Mouse (Mus musculus): ENCODE measurements around the gene Plekhg6.
A peak's percentile ranks its signal among the peaks of the same experiment; 100 is the strongest.

Plekhg6 gene

DNA sequence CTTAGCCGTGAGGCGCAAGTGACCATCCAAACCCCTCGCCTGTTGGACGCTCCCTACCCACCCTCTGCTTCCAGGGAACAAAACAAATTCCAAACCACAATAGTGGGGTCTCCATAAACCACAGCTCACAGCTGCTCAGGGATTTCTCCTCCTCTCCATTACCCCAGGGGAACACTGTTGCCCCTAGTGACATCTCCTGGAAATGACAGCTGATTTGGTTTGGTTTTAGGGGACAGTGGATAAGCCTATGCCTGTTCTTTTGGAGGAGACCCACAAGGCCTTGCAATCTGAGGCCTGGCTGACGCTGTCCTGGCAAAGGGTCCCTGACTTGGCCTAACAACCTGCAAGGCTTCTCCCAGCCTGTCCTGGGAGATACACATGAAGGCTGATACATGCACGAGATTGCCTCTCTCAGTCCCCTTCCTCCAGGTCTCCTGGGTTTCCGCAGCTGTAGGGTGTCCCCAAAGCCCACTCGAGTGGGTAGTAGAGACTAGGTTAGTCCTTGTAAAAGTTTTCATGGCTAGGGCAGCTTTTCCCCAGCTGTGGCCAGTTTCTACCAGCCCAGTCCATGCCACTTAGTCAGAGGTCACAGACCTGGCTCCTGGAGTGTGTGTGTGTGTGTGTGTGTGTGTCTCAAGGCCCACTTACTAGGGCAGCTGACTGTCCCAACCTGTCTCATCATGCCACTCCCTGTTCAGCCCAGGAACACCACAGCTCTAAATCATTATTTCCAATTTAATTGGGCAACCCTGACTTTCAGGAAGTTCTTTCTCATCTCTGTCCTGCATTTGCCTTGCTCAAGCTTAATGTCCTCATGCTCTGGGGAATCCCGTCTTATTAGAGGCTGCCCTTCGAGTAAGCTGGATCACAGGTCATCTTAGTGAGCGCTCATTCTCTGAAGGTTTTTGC is 4.7 kb upstream of the Plekhg6 start:
- DNase-seq: peak; percentile 31 to 34

DNA sequence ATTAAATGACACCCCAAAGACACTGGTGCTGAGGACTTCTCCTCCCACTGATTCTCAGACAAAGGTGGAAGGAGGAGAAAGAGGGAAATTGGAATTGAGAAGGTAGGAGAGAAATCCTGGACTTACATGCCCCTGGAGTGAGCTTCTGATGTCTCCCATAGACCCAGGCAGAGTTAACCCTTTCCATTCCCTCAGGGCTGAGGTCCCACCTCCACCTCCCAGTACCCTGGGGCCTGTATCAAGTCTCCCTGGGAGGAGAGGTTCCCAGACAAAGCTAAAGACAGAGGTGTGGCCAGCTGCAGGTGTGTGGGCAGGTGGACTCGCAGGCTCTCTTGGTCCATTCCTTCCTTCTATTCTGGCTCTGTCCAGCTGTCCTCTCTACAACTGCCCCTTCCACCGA is 1.4 kb upstream of the Plekhg6 start:
- DNase-seq: no peak

DNA sequence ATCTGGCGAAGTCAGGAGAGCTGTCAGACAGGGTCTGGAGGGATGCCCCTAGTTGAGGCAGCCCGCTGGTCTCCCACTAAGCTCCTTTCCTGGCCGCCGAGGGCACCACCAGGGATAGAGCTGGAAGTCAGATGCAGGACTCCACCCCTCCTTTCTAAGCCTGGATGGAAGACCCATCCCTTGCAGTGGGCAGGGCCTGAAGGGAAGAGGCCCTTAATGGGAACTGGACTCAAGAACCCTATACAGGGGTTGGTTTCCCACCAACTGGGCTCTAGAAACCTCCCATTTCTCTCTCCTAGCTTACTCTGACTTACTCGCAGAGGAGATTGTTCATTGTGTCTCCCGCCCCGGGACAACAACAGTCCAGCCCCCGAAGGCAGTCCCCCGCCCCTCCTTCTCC is 812 bp downstream of the Plekhg6 start:
- DNase-seq: no peak

DNA sequence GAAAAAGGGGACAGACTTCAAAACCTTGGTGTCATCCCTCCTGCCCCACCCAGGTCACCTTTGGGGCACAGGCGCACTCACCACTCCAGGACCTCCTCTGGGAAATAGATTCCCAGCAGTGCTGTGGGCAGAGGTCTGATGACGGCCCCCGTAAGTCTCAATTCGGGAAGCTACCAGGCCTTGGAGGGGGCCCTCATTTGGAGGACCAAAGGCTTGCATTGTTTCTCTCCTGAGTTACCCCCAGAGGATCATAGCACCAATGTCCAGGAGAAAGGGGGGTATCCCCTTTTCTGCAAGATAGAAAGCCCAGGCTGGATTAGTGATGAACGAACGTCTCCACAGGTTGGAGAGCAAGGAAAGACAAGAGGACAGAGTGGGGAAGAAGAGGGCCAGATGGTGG is 2.0 kb downstream of the Plekhg6 start:
- no peak for DNase-seq

DNA sequence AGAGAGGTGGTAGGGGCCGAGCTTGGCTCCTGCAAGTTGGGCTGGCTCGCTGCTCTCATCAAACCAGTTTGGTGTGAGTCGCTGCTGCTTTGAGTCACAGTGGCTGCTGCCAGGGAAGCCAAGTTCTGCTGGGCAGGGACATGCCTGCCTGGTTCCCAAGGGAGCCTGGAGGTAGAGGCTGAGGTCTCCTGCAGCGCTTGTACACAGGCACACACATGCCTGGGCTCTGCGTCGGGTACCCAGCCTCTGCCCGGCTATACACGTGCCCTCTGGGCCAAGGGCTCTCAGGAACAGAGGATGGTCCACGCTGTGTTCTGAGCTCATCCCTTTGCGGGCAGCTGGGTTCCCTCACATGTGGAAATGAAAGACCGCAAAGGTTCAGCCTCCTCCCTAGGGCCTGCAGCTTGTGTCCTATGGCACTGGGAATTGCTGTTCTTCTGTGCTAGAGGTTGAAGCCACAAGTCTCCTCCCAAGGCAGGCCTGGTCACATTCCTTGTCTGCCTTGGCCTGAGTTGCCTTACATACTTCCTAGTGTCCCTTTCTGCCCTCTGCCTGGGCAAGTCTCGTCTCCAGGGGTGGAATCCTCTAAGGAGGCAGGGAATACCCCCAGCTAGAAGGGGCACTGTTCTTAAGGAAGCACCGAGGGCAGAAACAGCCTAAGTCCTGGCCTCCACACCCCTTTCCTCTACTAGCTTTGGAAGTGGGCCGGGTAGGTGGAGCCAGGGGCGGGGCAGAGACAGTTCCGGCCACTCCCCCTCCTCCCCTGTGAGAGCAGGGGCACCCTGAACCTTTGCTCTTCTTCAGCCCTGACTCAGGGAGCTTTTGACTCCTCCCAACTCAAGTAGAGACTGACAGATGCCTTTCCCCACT is 2.8 kb downstream of the Plekhg6 start:
- DNase-seq: peak; percentile 89 to 92

DNA sequence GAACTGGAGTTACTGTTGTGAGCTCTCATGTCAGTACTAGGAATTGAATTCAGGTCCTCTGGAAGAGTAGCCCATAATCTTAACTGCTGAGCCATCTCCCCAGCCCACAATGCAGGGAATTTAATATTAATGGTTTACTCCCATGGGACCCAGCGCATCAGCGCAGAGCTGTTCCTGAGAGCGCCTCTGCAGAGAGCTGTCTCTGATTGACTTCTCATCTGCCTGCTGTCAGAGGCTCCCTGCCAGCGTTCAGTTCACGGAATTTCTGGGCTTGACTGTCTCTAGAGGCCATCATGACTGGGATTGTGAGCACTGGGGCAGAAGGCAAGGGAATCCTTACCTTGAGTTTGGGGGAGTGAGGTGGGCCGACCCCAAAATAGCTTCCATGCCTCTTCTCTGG is 3.6 kb downstream of the Plekhg6 start:
- DNase-seq: no peak

DNA sequence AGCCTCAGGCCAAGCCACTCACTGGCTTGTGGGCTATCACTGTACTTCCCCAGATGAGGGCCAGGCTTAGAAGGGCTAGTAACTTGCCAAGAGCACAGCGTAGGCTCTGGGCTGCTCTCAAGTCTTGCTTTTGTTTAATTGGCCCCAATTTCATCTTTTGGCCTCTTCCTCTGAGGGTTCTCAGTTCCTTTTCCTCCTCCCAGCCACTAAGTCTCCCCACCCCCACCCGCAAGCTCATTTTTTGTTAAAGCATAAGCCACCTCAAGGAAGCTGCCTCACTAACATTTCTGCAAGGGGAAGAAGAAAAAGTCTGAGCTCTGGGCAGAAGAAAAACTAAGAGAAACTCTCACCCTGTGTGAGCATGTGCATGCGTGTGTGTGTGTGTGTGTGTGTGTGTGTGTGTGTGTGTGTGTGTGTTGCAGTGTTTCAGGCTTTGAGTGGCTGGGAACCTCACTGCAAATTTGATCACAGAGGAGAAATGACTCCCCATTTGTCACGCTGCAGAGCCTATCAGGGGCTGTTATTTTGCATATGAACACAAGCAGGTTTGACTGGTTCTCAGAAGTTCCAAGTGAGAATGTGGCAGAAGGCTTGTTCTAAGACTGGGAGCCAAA is 12.7 kb downstream of the Plekhg6 start:
- DNase-seq: peak; percentile 34 to 49

DNA sequence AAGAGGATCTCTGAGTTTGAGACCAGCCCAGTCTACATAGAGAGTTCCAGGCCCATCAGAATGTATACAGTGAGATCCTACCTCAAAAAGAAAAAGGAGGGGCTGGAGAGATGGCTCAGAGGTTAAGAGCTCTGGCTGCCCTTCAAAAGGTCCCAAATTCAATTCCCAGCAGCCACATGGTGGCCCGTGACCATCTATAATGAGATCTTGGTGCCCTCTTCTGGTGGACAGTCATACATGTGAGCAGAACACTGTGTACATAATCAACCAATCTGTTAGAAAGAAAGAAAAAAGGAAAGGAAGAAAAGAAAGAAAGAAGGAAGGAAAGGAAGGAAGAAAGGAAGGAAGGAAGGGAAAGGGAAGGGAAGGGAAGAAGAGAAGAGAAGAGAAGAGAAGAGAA is 14.5 kb downstream of the Plekhg6 start:
- peak in 1 of 2 experiments; percentile 32 for DNase-seq

DNA sequence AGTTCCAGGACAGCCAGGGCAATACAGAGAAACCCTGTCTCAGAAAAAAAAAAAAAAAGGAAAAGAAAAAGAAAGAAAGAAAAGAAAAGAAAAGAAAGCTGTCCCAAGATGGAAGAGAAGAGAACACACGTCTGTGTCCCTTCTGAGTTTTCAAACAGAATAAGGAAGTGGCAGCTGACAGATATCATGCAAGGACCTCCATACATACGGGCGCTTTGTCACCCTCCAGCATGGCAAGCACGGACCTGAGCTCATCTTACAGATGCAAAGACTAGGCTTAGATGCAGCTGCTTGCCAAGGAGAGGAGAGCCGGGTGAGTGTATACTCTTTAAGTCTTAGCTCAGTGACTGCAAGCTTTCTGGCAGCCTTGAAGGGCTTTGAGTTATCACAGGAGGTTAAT is 15.1 kb downstream of the Plekhg6 start:
- DNase-seq: no peak

DNA sequence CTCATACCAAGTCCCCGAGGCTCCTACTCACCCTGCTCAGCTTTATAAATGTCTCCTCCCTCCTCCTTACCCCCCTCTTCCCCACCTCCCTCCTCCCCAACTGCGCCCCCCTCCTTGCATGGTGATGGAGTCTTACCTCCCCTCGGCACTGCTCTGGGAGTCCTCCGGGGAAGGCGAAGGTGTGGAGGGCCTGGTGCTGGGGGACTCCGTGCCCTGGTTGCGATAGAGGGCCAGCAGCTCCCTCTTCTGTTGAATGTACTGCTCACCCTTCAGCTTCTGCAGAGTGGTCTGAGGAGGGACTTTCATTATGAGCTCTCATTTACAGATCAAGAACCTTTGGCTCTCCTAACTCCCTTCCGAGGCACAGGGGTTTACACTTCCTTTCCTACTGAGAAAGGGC is 16.1 kb downstream of the Plekhg6 start:
- DNase-seq: peak in 1 of 2 experiments; percentile 59

DNA sequence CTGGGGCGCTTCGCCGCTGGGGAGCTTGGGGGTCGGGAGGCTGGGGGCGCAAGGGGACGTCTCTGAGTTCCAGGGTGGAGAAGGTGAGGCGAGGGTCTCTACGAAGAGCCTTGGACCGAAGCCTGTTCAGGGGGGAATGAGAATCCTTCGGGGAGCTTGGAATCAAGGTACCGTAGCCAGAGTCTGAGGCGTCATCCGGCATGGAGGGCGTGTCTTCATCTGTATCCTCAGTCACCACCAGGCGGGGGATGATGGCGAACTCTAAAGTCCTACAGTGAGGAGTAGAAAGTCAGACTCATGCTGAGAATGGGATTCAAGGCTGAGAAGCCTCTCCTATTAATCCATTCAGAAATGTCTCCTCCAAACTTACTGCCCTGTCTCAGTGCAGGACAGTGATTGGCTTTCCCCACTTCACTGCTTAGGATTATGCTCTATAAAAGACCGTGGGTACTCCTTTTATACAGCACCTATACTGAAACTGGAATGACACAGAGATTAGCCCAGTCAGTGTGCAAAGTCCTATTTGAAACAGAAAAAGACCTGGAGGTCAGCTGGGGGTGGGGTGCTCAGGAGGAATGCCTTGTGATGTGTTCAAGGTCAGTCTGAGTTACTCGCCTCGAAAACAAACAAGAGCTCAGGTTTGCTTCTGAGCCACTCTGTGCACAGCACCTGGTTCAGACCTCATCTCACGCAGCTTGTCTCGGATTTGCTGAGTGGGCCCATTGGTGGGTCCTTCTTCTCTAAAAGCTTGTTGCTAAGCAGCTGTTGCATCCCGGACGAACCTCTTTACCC is 16.9 kb downstream of the Plekhg6 start:
- no peak for DNase-seq

DNA sequence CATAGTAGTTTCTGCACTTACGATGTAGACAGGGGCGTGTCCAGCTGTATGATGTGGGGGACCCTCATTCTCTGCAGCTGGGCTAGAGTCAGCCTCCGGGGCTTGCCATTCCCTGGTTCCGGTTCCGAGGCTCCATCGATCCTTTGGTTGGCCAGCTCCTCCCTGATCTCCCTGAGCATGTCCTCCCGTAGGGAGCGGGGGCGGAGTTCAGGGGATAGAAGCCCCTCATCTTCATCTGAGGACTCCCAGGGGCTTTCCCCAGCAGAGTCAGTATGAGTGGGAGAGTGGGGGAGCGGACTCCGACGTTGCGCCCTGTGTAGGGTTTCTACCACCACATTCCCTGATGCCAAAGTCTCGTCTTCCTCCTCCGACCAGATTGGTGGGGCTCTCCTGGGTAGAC is 17.6 kb downstream of the Plekhg6 start:
- no peak for DNase-seq

DNA sequence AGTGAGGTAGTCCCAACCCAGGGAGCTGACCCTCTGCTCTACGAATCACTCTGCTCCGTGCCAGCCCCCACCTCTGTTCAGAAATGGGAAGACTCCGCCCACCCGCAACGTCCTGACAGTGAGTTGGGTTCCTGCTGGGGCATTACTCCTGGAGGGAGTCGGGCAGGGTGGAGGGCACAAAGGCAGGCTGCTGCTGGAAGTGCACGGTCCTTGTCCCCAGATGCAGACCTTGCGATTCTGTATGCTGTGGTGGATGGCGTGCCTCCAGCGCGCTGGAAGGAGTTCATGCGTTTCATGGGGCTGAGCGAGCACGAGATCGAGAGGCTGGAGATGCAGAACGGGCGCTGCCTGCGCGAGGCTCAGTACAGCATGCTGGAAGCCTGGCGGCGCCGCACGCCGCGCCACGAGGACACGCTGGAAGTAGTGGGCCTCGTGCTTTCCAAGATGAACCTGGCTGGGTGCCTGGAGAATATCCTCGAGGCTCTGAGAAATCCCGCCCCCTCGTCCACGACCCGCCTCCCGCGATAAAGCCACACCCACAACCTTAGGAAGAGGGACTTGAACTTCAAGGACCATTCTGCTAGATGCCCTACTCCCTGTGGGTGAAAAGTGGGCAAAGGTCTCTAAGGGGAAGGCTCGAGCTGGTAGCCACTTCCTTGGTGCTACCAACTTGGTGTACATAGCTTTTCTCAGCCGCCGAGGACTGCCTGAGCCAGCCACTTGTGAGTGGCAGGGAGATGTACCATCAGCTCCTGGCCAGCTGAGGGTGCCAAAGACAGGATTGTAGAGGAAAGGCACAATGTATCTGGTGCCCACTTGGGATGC is 18.9 kb downstream of the Plekhg6 start:
- DNase-seq: no peak

DNA sequence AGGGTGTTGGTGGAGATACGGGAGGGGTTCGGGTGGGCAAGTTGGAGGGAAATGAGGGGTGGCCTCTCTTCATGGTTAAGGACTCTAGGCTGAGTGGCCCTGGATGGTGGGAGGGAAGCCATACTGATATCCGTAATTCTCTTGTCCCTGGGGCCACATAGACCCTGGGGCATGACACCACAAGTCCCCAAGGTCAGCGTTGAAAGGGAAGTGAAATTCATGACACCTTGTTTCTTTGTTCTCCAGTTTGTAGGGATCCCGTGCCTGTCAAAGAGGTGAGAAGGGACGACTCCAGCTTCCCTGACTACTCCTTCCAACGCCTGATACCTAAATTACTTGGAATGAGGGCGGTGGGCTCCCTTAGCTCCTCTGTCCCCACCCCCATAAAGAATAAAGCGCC is 19.7 kb downstream of the Plekhg6 start:
- DNase-seq: no peak

DNA sequence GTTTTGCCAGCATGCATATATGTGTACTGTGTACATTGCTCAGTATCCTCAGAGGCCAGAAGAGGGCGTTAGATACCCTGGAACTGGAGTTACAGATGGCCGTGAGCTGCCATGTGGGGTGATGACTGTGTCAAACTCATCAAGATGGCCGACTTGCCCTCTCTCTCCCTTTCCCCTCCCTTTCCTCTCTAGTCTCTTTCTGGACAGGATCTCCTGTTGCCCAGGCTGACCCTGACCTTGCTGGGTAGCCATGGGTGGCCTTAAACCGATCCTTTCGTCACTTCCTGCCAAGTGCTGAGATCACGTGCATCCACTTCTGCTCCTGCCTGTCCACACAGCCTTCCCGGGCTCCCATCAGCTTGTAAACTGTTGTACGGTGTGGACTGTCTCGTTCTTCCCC is 20.6 kb downstream of the Plekhg6 start:
- DNase-seq: no peak

DNA sequence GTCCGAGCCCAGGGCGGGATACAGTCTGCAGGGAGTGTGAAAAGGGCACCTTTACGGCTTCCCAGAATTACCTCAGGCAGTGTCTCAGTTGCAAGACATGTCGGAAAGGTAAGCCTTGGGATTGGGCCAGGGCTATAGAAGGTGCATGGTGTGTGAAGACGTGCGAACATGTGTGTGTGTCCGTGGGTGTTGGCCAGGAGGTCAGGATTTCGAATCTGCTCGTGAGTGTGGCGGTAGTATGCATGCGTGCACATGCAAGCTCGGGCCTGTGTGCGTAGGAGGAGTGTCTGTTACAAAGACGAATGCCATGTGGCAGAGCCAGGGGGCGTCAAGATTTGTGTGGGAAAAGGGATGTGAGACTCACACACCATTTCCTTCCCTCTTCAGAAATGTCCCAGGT is 23.3 kb downstream of the Plekhg6 start:
- DNase-seq: no peak

DNA sequence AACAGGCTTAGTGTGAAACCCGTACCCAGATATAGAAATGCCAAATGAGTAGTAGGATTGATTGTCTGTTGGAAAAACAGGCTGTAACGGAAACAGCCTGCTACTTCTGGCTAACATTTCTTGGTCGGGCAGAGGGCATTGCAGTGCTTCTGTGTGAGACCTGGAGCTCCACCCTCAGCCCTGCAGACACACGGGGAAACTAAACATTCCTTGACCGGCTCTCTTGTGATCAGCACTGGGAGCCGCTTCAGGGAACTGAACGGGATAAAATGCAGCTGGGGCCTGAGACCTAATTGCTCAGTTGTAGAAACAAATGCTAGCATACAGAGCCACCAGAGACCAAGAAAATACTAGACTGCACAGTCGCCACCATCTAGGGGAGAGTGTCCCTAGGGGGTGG is 24.3 kb downstream of the Plekhg6 start:
- DNase-seq: no peak

DNA sequence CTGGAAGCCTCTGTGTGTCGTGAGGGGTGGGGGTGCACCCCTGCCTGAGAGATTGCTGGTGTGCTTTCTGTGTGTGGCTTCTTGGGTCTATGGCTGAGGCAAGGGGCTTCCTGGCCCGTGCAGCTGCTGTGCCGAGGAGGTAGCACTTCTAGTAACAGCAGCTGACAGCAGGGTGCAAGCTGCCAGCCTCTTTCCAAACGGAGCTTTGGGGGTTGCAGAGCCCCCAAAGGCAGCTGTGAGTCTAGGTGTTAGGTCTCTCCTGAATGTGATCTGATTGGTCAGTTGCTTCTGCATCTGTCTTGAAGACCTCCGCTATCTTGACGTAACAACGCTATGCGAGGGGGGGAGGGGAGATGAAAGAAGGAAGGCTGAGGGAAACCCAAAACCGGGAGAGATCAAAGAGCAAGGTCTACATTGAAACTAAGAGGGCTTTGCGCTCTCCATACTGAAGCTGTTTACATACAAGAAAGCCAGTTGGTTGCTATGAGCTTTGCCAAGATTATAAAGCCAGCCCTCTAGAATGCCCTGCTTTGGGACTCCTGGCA is 25.3 kb downstream of the Plekhg6 start:
- peak; percentile 81 to 92 for DNase-seq

DNA sequence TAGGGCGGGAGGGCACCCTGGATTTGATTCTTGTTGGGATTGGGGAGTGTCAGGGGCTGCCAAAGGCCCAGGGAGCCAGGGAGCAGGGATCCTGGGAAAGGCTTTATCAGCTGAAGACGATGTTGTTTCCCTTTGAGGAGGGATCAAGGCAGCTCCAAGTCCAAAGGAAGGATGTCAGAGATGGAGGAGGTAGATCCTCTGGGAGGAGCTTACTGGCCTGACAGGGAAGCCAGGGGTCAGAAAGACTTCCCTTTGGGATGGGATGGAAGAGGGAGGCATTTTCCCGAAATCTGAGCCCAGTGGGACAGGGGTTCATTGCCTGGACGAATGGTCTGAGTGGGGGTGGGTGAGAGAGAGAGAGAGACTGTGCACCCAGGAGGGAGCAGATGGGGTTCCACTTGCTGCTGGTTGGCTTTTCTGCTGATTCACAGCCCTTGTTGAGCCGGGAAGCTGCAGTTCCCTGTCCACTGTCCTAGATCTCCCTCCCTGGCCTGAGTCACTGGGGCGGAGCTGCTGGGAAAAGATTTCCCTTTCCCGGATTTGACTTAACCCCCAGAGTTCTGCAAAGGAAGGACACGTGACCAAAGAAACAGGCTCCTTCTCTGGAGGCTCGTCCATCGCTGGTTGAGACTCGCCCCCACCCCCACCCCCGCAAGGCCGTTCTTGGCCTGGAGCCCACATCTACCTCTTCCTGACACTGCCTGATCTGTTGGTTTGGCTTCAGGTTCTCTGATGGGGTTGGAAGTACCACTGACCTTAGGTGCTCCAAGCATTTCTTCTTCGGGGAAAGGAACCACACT is 26.0 kb downstream of the Plekhg6 start:
- DNase-seq: peak in 1 of 2 experiments; percentile 44

DNA sequence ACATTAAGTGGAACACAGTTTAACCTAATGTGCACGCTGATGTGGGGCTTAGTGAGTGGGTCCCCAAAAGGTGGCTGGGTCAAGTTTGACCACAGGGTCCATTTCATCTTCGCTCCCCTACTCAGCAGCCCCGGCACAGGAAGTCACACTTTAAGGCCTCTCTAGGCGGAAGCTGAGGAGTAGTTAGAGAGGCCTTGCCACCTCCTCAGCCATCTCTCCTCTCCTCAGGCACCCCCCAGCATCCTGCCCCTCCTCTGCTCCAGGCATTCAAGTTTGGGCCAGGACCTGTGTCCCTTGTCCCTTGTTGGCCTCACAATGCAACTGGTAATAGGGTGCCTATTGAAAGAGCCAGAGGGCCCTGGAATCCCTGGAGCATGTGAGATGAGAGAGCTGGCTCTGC is 26.9 kb downstream of the Plekhg6 start:
- peak; percentile 65 to 77 for DNase-seq
